Mouse (Mus musculus): ENCODE results near the gene Nat9.

The Nat9 gene

GRCm38 (mm10) chr11:115153699-115154292 is 33.9 kb downstream of the Nat9 start:
- DNase-seq (ENCODE audit: low spot score in 2 of 2), result peak; percentile 84 to 91

DNA sequence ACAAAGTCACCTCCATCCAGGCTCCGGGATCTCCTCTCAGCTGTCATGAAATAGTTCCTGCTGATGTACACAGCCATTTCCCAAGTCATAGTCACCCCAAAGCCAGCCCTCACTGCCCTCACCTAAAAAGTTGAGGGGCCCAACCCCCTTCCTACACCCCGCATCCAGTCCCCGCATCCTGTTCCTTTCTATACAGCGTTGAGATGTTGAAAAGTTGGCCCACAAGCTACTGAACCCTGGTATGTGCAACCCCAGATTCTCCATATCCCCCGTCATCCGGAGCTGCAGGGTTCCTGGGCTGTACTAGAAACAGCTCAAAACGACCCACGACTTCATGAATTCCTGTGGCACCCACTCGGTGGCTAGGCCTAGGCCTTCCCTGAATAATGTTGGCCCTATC is 34.6 kb downstream of the Nat9 start:
- DNase-seq (ENCODE audit: low spot score in 2 of 2), result peak in 1 of 2 experiments; percentile 59

DNA sequence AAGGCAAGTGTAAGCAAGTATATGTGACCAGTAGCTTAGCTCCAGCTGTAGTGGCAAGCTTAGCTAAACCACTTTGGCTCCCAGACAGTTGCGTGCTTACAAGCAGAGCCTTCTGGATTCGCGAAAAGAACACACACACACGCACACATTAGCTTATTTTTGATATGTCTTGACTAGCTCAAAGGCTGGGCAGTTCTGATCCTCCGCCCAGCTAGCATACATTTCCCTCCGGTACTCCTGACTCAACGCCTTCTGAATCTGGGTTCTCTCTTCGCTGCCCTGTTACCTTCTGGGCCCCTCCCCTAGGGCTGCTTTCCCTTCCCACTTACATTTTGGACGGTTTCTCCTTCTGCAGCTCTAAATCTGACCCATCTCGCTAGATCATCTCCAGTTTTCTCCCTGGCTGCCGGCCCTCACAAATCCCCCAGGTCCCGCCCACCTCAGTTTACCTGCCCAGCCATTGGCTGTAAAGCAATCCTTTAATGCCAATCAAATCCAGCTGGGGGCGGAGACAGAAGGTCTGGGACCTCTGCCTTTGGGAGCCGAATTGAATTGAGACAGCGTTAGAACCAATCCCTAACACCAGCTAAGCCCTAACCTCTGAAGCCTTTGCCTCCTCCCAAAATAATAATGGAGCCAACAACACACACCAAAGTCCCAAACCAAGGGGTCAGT is 35.8 kb downstream of the Nat9 start:
- no peak for DNase-seq (ENCODE audit: low spot score in 2 of 2)

- no peak for DNase-seq (ENCODE audit: low spot score in 2 of 2)
Measured at GRCm38 (mm10) chr11:115150741-115151254, 36.9 kb downstream of the Nat9 start.

DNA sequence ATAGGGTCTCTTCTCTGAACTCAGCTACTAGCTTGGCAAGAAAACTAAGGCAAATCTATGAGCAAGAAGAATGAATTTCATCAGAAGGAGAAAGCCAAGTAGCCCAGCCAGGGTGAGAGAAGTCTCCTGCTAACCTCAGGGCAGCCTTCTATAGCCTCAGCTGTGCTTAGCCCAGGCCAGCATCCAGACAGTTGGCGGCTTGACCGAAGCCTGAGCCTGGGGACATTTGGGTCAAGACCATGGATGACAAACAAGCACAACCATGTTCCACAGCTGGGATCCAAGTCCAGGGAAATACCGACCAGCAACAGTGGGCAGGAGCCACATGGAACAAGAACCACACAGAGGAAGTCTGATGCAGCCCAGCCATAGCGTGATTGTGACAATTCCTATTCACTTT is 39.8 kb downstream of the Nat9 start:
- peak in 1 of 2 experiments; percentile 46 for DNase-seq (ENCODE audit: low spot score in 2 of 2)

- DNase-seq (ENCODE audit: low spot score in 2 of 2), result no peak
Measured at GRCm38 (mm10) chr11:115141970-115142369, 45.7 kb downstream of the Nat9 start.

DNA sequence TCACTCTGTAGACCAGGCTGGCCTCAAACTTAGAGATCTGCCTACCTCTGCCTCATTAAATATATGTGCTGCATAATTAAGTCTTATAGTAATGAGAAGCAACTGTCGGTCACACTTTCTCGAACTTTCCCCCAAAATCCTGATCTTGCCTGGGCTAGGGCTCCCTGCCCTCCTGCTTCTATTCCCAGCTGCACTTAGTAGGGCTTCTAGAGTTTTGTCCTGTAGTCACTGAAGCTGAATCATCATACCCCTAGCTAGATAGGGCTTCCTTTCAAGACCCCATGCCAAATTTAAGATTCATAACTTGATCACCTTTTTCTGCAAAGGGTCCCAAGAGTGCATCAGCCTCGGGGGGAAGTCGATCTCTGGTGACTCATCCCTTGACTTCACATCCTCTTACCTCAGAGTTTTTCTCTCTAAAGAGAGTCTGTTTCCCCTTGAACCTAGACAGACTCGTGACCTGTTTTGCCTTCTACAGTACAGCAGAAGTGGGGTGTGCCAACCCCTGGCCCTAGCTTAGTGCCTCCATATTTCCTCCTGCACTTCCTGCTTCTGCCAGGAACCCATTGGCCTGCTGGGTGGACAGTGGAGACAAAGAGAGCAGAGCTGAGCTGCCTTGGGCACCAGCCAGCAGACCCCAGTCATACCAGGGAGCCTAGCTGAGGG is 48.9 kb downstream of the Nat9 start:
- no peak for DNase-seq (ENCODE audit: low spot score in 2 of 2)

GRCm38 (mm10) chr11:115133800-115134199 is 53.9 kb downstream of the Nat9 start, which contains the start of gene Cd300lf:
Gene Cd300lf (minus strand): TSS chr11:115133992.
- DNase-seq (ENCODE audit: low spot score in 2 of 2), result peak; percentile 38 to 76

Measured in spleen, postnatal 4 days (tissue).